Mouse (Mus musculus): ENCODE measurements around the gene Mycl. TPM values are rescaled to one million over a fixed set of nuclear protein-coding genes. Genes with fewer than 3 reads are reported as not detected.
"Not testable (repeated sequence)": the region's sequence is repeated elsewhere in the genome, so short reads cannot be mapped to it uniquely, and the experiment has no call there.

Mycl gene
- polyA plus RNA-seq, 1 experiment from 2014 or later, result 7.1 TPM

- TF ChIP-seq CTCF (IDR thresholded peaks at IDR 0.05; ENCODE audit: low read depth), result peak; percentile 94
- Histone ChIP-seq H3K4me1 (replicated peaks; ENCODE audit: insufficient read depth, low read length) (peaks cover 4% of the 10 kb centered on the region; the same call in 1 of the 2 replicates), H3K9ac (ENCODE audit: low read depth, low read length) (no peak overlapping the region), H3K27me3 (ENCODE audit: insufficient read depth, low read length) (0 out of 2 replicates have a peak, but pooled peaks cover 7% of the 10 kb centered on the region), H3K36me3 (ENCODE audit: insufficient read depth, low read length) (no peaks in the 10 kb centered on the region), H3K27ac (no peak overlapping the region), H3K4me3 (replicated peaks; ENCODE audit: low read depth, low read length) (no peak overlapping the region), H3K4me2 (ENCODE audit: low read length) (no peak overlapping the region), H3K9me3 (replicated peaks; ENCODE audit: low read length) (no peaks in the 10 kb centered on the region)
- DNase-seq (ENCODE audit: low spot score) (peak; percentile 94), ATAC-seq (replicated peaks; ENCODE audit: low FRiP score, low read depth) (peak; percentile 92)
- 22% methylated on average over 8 of the region's 8 CpGs for WGBS
Measured at GRCm38 (mm10) chr4:122985110-122985509, 10.3 kb upstream of the Mycl start.

- H3K9me3 ChIP-seq (replicated peaks; ENCODE audit: low read length), result no peaks in the 10 kb centered on the region
- ATAC-seq (replicated peaks; ENCODE audit: low FRiP score, low read depth) (no peak), DNase-seq (ENCODE audit: low spot score) (no peak)
- H3K4me3 ChIP-seq (replicated peaks; ENCODE audit: low read depth, low read length), result no peak overlapping the region
- 77% methylated on average over 4 of the region's 4 CpGs for WGBS
- H3K27ac ChIP-seq, result no peak overlapping the region
- no peaks in the 10 kb centered on the region for H3K36me3 ChIP-seq (ENCODE audit: insufficient read depth, low read length)
- H3K27me3 ChIP-seq (ENCODE audit: insufficient read depth, low read length), result 0 out of 2 replicates have a peak, but pooled peaks cover 3% of the 10 kb centered on the region
- no peak overlapping the region for H3K9ac ChIP-seq (ENCODE audit: low read depth, low read length)
- no peak overlapping the region for H3K4me2 ChIP-seq (ENCODE audit: low read length)
- H3K4me1 ChIP-seq (replicated peaks; ENCODE audit: insufficient read depth, low read length), result peaks cover 4% of the 10 kb centered on the region; the same call in 1 of the 2 replicates
- TF ChIP-seq CTCF (IDR thresholded peaks at IDR 0.05; ENCODE audit: low read depth), result no peak
Measured at GRCm38 (mm10) chr4:122987421-122987820, 8.0 kb upstream of the Mycl start.

GRCm38 (mm10) chr4:122988004-122988403 is 7.4 kb upstream of the Mycl start:
- not testable (repeated sequence) for H3K9me3 ChIP-seq (replicated peaks; ENCODE audit: low read length); ATAC-seq (replicated peaks; ENCODE audit: low FRiP score, low read depth); H3K4me1 ChIP-seq (replicated peaks; ENCODE audit: insufficient read depth, low read length); H3K27me3 ChIP-seq (ENCODE audit: insufficient read depth, low read length); H3K9ac ChIP-seq (ENCODE audit: low read depth, low read length); DNase-seq (ENCODE audit: low spot score); H3K4me2 ChIP-seq (ENCODE audit: low read length); H3K4me3 ChIP-seq (replicated peaks; ENCODE audit: low read depth, low read length); H3K27ac ChIP-seq; H3K36me3 ChIP-seq (ENCODE audit: insufficient read depth, low read length)
- peak; percentile 69 for TF ChIP-seq CTCF (IDR thresholded peaks at IDR 0.05; ENCODE audit: low read depth)
- 78% methylated on average over 3 of the region's 3 CpGs for WGBS

- Histone ChIP-seq H3K36me3 (ENCODE audit: insufficient read depth, low read length) (no peaks in the 10 kb centered on the region), H3K27me3 (ENCODE audit: insufficient read depth, low read length) (no peaks in the 10 kb centered on the region), H3K4me2 (ENCODE audit: low read length) (no peak overlapping the region), H3K4me1 (replicated peaks; ENCODE audit: insufficient read depth, low read length) (no peaks in the 10 kb centered on the region), H3K9me3 (replicated peaks; ENCODE audit: low read length) (no peaks in the 10 kb centered on the region), H3K9ac (ENCODE audit: low read depth, low read length) (no peak overlapping the region), H3K4me3 (replicated peaks; ENCODE audit: low read depth, low read length) (no peak overlapping the region), H3K27ac (no peak overlapping the region)
- no peak for ATAC-seq (replicated peaks; ENCODE audit: low FRiP score, low read depth)
- 76% methylated on average over 1 of the region's 1 CpGs for WGBS
- DNase-seq (ENCODE audit: low spot score), result no peak
- TF ChIP-seq CTCF (IDR thresholded peaks at IDR 0.05; ENCODE audit: low read depth), result no peak
Measured at GRCm38 (mm10) chr4:122991177-122991576, 4.3 kb upstream of the Mycl start.

GRCm38 (mm10) chr4:122992276-122992675 is 3.2 kb upstream of the Mycl start:
- Histone ChIP-seq H3K4me1 (replicated peaks; ENCODE audit: insufficient read depth, low read length) (peaks cover 7% of the 10 kb centered on the region; the same call in 1 of the 2 replicates), H3K4me2 (ENCODE audit: low read length) (no peak overlapping the region), H3K9ac (ENCODE audit: low read depth, low read length) (no peak overlapping the region), H3K36me3 (ENCODE audit: insufficient read depth, low read length) (no peaks in the 10 kb centered on the region), H3K27me3 (ENCODE audit: insufficient read depth, low read length) (no peaks in the 10 kb centered on the region), H3K27ac (no peak overlapping the region), H3K4me3 (replicated peaks; ENCODE audit: low read depth, low read length) (no peak overlapping the region), H3K9me3 (replicated peaks; ENCODE audit: low read length) (no peaks in the 10 kb centered on the region)
- 29% methylated on average over 3 of the region's 3 CpGs for WGBS
- TF ChIP-seq CTCF (IDR thresholded peaks at IDR 0.05; ENCODE audit: low read depth), result no peak
- ATAC-seq (replicated peaks; ENCODE audit: low FRiP score, low read depth), result no peak
- DNase-seq (ENCODE audit: low spot score), result peak; percentile 31

- Histone ChIP-seq H3K4me3 (replicated peaks; ENCODE audit: low read depth, low read length) (peak overlapping the region; percentile 80), H3K4me2 (ENCODE audit: low read length) (peak overlapping the region; percentile 100), H3K4me1 (replicated peaks; ENCODE audit: insufficient read depth, low read length) (peaks cover 7% of the 10 kb centered on the region; the same call in 1 of the 2 replicates), H3K36me3 (ENCODE audit: insufficient read depth, low read length) (no peaks in the 10 kb centered on the region), H3K27me3 (ENCODE audit: insufficient read depth, low read length) (peaks cover 3% of the 10 kb centered on the region; the same call in 1 of the 2 replicates), H3K9ac (ENCODE audit: low read depth, low read length) (peak overlapping the region; percentile 68), H3K9me3 (replicated peaks; ENCODE audit: low read length) (no peaks in the 10 kb centered on the region), H3K27ac (peak overlapping the region; percentile 56)
- ATAC-seq (replicated peaks; ENCODE audit: low FRiP score, low read depth) (no peak; the same call in 1 of the 2 replicates), DNase-seq (ENCODE audit: low spot score) (peak; percentile 54)
- under 1% methylated on average over 32 of the region's 32 CpGs for WGBS
- no peak for TF ChIP-seq CTCF (IDR thresholded peaks at IDR 0.05; ENCODE audit: low read depth)
Measured at GRCm38 (mm10) chr4:122996221-122996617, 767 bp downstream of the Mycl start.
